Mouse (Mus musculus): ENCODE measurements at regions not wholly inside any gene's neighbourhood (a gene's known extent, or its start where the extent isn't known, plus 50 kb on each side); places are given as distances from the start of the nearest gene placed in this dataset.

GRCm38 (mm10) chr3:39768981-39769568 is 762.0 kb upstream of the Intu start:
- Histone ChIP-seq H3K4me3 (replicated peaks in 1 of 3; ENCODE audit: low read depth in 2 of 3, low read length in 2 of 3, poor library complexity in 1 of 3) (no peak overlapping the region), H3K9ac (ENCODE audit: insufficient read depth, low read depth) (no peak overlapping the region), H3K9me3 (replicated peaks; ENCODE audit: low read length) (no peaks in the 10 kb centered on the region), H3K27me3 (replicated peaks) (no peaks in the 10 kb centered on the region), H3K4me1 (ENCODE audit: control insufficient read depth in 1 of 2, insufficient read depth in 2 of 2) (no peaks in the 10 kb centered on the region), H3K79me2 (replicated peaks; ENCODE audit: control insufficient read depth, extremely low read depth, insufficient read depth, poor library complexity, severe bottlenecking) (no peaks in the 10 kb centered on the region), H3K27ac (ENCODE audit: insufficient read depth, low read depth) (no peak overlapping the region), H3K36me3 (replicated peaks in 1 of 2; ENCODE audit: control insufficient read depth in 1 of 2, insufficient read depth in 1 of 2, low read length in 1 of 2) (no peaks in the 10 kb centered on the region), H3K4me2 (ENCODE audit: insufficient read depth, low read depth, poor library complexity, severe bottlenecking) (no peak overlapping the region)
- no peak for DNase-seq (ENCODE audit: extremely low read depth)
- in situ Hi-C loops (cut with MboI; ENCODE audit: low pct_ligation_motif_present, low pct_unique_long_range_greater_than_20kb, low sequenced_read_pairs): no loop called here
- TF ChIP-seq NRF1 (IDR thresholded peaks at IDR 0.05; ENCODE audit: low read depth, low read length): no peak
- no peak for TF ChIP-seq SIN3A (IDR thresholded peaks at IDR 0.05; ENCODE audit: low read length)
- no peak for TF ChIP-seq MAFK (IDR thresholded peaks at IDR 0.05; ENCODE audit: insufficient replicate concordance, low read length)
- no peak for TF ChIP-seq MAX (IDR thresholded peaks at IDR 0.05; ENCODE audit: low read length)
- TF ChIP-seq POLR2AphosphoS2 (IDR thresholded peaks at IDR 0.05; ENCODE audit: low read depth, low read length): no peak
- no peak for TF ChIP-seq SMC3 (IDR thresholded peaks at IDR 0.05; ENCODE audit: low read depth, low read length)
- dilution Hi-C loops (cut with MboI; ENCODE audit: extremely low pct_ligation_motif_present, extremely low pct_unique_long_range_greater_than_20kb, low sequenced_read_pairs): no loop called here

DNA sequence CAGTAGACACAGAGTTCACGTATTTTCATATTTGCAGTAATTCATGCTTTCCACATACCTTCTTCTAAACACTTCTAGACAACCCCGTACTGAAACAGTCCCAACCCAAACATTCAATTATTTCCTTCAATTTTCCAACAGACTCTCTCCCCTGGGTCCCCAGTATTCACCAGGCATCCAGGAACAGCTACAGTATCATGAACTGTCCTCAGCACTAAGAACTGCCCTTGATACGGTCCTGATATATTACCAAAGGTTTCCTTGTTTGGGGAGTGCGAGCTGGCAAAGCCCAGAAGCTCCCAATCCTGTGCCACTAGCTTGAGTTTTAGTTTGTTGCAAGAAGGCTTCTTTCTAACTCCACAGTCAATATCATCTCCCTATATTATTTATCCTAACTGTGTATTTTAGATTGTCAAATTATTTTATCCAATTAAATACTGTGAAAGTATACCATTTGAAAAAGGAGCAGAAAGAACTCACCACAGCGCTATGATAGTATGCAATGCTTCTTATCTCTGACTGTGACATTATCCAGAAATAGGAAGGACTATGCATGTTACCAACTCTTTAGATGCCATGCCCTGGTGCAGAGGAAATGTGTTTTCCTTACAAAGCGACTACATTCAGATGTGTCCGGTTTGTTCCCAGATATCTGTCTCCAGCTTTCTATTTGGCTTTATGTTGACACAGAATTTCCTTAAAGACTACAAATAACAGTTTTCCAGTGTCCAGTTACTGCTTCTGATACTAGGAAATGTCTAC is 754.6 kb upstream of the Intu start:
- Histone ChIP-seq H3K36me3 (replicated peaks in 1 of 2; ENCODE audit: control insufficient read depth in 1 of 2, insufficient read depth in 1 of 2, low read length in 1 of 2) (no peaks in the 10 kb centered on the region), H3K27me3 (replicated peaks) (no peaks in the 10 kb centered on the region), H3K27ac (ENCODE audit: insufficient read depth, low read depth) (no peak overlapping the region), H3K4me2 (ENCODE audit: insufficient read depth, low read depth, poor library complexity, severe bottlenecking) (no peak overlapping the region), H3K9me3 (replicated peaks; ENCODE audit: low read length) (no peaks in the 10 kb centered on the region), H3K4me3 (replicated peaks in 1 of 3; ENCODE audit: low read depth in 2 of 3, low read length in 2 of 3, poor library complexity in 1 of 3) (no peak overlapping the region), H3K4me1 (ENCODE audit: control insufficient read depth in 1 of 2, insufficient read depth in 2 of 2) (no peaks in the 10 kb centered on the region), H3K79me2 (replicated peaks; ENCODE audit: control insufficient read depth, extremely low read depth, insufficient read depth, poor library complexity, severe bottlenecking) (no peaks in the 10 kb centered on the region), H3K9ac (ENCODE audit: insufficient read depth, low read depth) (no peak overlapping the region)
- no peak for DNase-seq (ENCODE audit: extremely low read depth)
- TF ChIP-seq RCOR1 (conservative IDR thresholded peaks at IDR 0.05; ENCODE audit: low read depth, low read length) (no peak), JUN (IDR thresholded peaks at IDR 0.05; ENCODE audit: insufficient read depth, low read depth, low read length) (no peak), ZNF384 (IDR thresholded peaks at IDR 0.05; ENCODE audit: low read depth, low read length) (no peak), CTCF (conservative IDR thresholded peaks at IDR 0.05 in 1 of 2, IDR thresholded peaks at IDR 0.05 in 1 of 2; ENCODE audit: low read depth in 2 of 2, low read length in 2 of 2) (no peak), MAFK (IDR thresholded peaks at IDR 0.05; ENCODE audit: insufficient replicate concordance, low read length) (no peak), UBTF (IDR thresholded peaks at IDR 0.05; ENCODE audit: low read depth, low read length) (no peak), BHLHE40 (IDR thresholded peaks at IDR 0.05; ENCODE audit: low read depth, low read length) (no peak), MXI1 (IDR thresholded peaks at IDR 0.05; ENCODE audit: low read depth, low read length) (no peak), MEF2A (IDR thresholded peaks at IDR 0.05; ENCODE audit: borderline replicate concordance, low read depth, low read length) (no peak), TCF12 (IDR thresholded peaks at IDR 0.05; ENCODE audit: low read depth, low read length) (no peak), KAT2A (IDR thresholded peaks at IDR 0.05; ENCODE audit: insufficient replicate concordance, low read length) (no peak), USF1 (IDR thresholded peaks at IDR 0.05; ENCODE audit: low read depth, low read length) (no peak), CHD1 (IDR thresholded peaks at IDR 0.05; ENCODE audit: low read depth, low read length) (no peak), TBP (conservative IDR thresholded peaks at IDR 0.05; ENCODE audit: low read depth, low read length) (no peak)
- dilution Hi-C loops (cut with MboI; ENCODE audit: extremely low pct_ligation_motif_present, extremely low pct_unique_long_range_greater_than_20kb, low sequenced_read_pairs): no loop called here
- in situ Hi-C loops (cut with MboI; ENCODE audit: low pct_ligation_motif_present, low pct_unique_long_range_greater_than_20kb, low sequenced_read_pairs): no loop called here
